ENCODE assay signal across 8 mouse cellular contexts in genomic region chr9:89704265-89705196, GRCm38 (mm10). TPM values are rescaled to one million over a fixed set of nuclear protein-coding genes. Genes with fewer than 3 reads are reported as not detected.
DNase-seq lines count a peak whose midpoint lies in the region; ATAC-seq and TF ChIP-seq lines count a peak whose summit lies in the region.

Tmed3 (minus strand) TSS chr9:89705068.

- WGBS in forebrain, embryonic 10.5 days: 2% methylated on average over 52 of the region's 52 CpGs
- 2% methylated on average over 52 of the region's 52 CpGs for WGBS in heart, embryonic 15.5 days
- 1% methylated on average over 52 of the region's 52 CpGs for WGBS in liver, embryonic 14.5 days (ENCODE audit: insufficient replicate concordance)
- whole genome bisulfite sequencing in neural tube, embryonic 11.5 days: 2% methylated on average over 51 of the region's 52 CpGs
- 2% methylated on average over 52 of the region's 52 CpGs for WGBS in stomach, postnatal 0 days

- H3K27ac ChIP-seq in forebrain, embryonic 10.5 days: peak within 1 kb of the TSS; percentile 89
- H3K27ac ChIP-seq in heart, embryonic 15.5 days: peak within 1 kb of the TSS; percentile 83
- peak within 1 kb of the TSS; percentile 21 for H3K27ac ChIP-seq in liver, embryonic 14.5 days
- H3K27ac ChIP-seq in neural tube, embryonic 11.5 days (ENCODE audit: low read depth, low read length): peak within 1 kb of the TSS; percentile 83
- peak within 1 kb of the TSS; percentile 78 for H3K27ac ChIP-seq in stomach, postnatal 0 days (replicated peaks)

- H3K4me3 ChIP-seq in forebrain, embryonic 10.5 days: peak within 1 kb of the TSS; percentile 58
- H3K4me3 ChIP-seq in heart, embryonic 15.5 days: peak within 1 kb of the TSS; percentile 61
- peak within 1 kb of the TSS; percentile 67 to 76 for H3K4me3 ChIP-seq in liver, embryonic 14.5 days (ENCODE audit: insufficient read depth in 1 of 2, low read depth in 2 of 2, low read length in 2 of 2)
- H3K4me3 ChIP-seq in neural tube, embryonic 11.5 days (ENCODE audit: low read depth, low read length): peak within 1 kb of the TSS; percentile 57
- peak within 1 kb of the TSS; percentile 65 for H3K4me3 ChIP-seq in stomach, postnatal 0 days (ENCODE audit: low read depth, low read length)

- H3K9ac ChIP-seq in heart, embryonic 15.5 days: peak within 1 kb of the TSS; percentile 71
- peak within 1 kb of the TSS; percentile 78 for H3K9ac ChIP-seq in liver, embryonic 14.5 days (replicated peaks)
- H3K9ac ChIP-seq in neural tube, embryonic 11.5 days (ENCODE audit: low read length): peak within 1 kb of the TSS; percentile 80
- H3K9ac ChIP-seq in stomach, postnatal 0 days (ENCODE audit: low read length): peak within 1 kb of the TSS; percentile 82

- ATAC-seq in heart, embryonic 15.5 days (replicated peaks; ENCODE audit: insufficient number of reproducible peaks, insufficient read depth, low FRiP score, low read depth): peak; percentile 99
- peak; percentile 98 for ATAC-seq in liver, embryonic 14.5 days (ENCODE audit: insufficient read depth)
- ATAC-seq in neural tube, embryonic 11.5 days (ENCODE audit: insufficient read depth, low FRiP score, low TSS enrichment): peak; percentile 98
- ATAC-seq in stomach, postnatal 0 days (ENCODE audit: low FRiP score, low TSS enrichment): peak; percentile 99

- H3K9me3 ChIP-seq in forebrain, embryonic 10.5 days: no peaks in the 10 kb centered on the region
- no peaks in the 10 kb centered on the region for H3K9me3 ChIP-seq in heart, embryonic 15.5 days (replicated peaks)
- no peaks in the 10 kb centered on the region for H3K9me3 ChIP-seq in liver, embryonic 14.5 days (ENCODE audit: control insufficient read depth, low read length)
- no peaks in the 10 kb centered on the region for H3K9me3 ChIP-seq in neural tube, embryonic 11.5 days (ENCODE audit: control insufficient read depth, low read length)
- H3K9me3 ChIP-seq in stomach, postnatal 0 days (ENCODE audit: control insufficient read depth, low read length): no peaks in the 10 kb centered on the region

- peaks cover 23% of the 10 kb centered on the region for H3K36me3 ChIP-seq in forebrain, embryonic 10.5 days (replicated peaks)
- peaks cover 14% of the 10 kb centered on the region; the same call in 1 of the 2 replicates for H3K36me3 ChIP-seq in heart, embryonic 15.5 days
- H3K36me3 ChIP-seq in liver, embryonic 14.5 days (replicated peaks; ENCODE audit: control insufficient read depth, insufficient read depth, low read depth): no peaks in the 10 kb centered on the region
- H3K36me3 ChIP-seq in neural tube, embryonic 11.5 days (ENCODE audit: control insufficient read depth, insufficient read depth, low read length): no peaks in the 10 kb centered on the region
- H3K36me3 ChIP-seq in stomach, postnatal 0 days (ENCODE audit: control insufficient read depth, insufficient read depth, low read length): peaks cover 8% of the 10 kb centered on the region

- peak; percentile 47 for TF ChIP-seq CTCF in liver, embryonic 14.5 days (IDR thresholded peaks at IDR 0.05; ENCODE audit: low read depth)
- peak; percentile 52 for TF ChIP-seq CTCF in stomach, postnatal 0 days (IDR thresholded peaks at IDR 0.05; ENCODE audit: low read depth)

- DNase-seq in CD8-positive naive resting alpha-beta T cell, adult 2 months (ENCODE audit: low read depth in 2 of 2, low spot score in 2 of 2): peak; percentile 85 to 89
- DNase-seq in c-Kit-positive CD71-negative TER-119-negative erythroid progenitor cells, embryonic 14.5 days (ENCODE audit: low read depth): peak; percentile 74
- peak; percentile 86 for DNase-seq in forebrain, embryonic 10.5 days (ENCODE audit: extremely low spot score, low spot score)
- DNase-seq in kidney, postnatal 25 days: peak; percentile 88 to 94
- DNase-seq in liver, embryonic 14.5 days (ENCODE audit: low read depth in 3 of 3, low spot score in 3 of 3): peak; percentile 70 to 73 (median 72)
- peak; percentile 93 for DNase-seq in neural tube, embryonic 11.5 days (ENCODE audit: low spot score)
- DNase-seq in stomach, postnatal 0 days (ENCODE audit: low spot score): peak; percentile 91

- H3K27me3 ChIP-seq in forebrain, embryonic 10.5 days (ENCODE audit: poor library complexity, severe bottlenecking): no peaks in the 10 kb centered on the region
- no peaks in the 10 kb centered on the region for H3K27me3 ChIP-seq in heart, embryonic 15.5 days
- H3K27me3 ChIP-seq in liver, embryonic 14.5 days (ENCODE audit: control insufficient read depth, insufficient read depth, low read length): no peaks in the 10 kb centered on the region
- H3K27me3 ChIP-seq in neural tube, embryonic 11.5 days (ENCODE audit: control insufficient read depth, insufficient read depth, low read length): no peaks in the 10 kb centered on the region
- no peaks in the 10 kb centered on the region for H3K27me3 ChIP-seq in stomach, postnatal 0 days (ENCODE audit: control insufficient read depth, insufficient read depth, low read length)

- peak within 1 kb of the TSS; percentile 95 for H3K4me2 ChIP-seq in heart, embryonic 15.5 days
- peak within 1 kb of the TSS; percentile 89 for H3K4me2 ChIP-seq in liver, embryonic 14.5 days (ENCODE audit: low read depth)
- peak within 1 kb of the TSS; percentile 93 for H3K4me2 ChIP-seq in neural tube, embryonic 11.5 days (ENCODE audit: low read depth)
- H3K4me2 ChIP-seq in stomach, postnatal 0 days (replicated peaks; ENCODE audit: low read depth): peak within 1 kb of the TSS; percentile 94

- TF ChIP-seq EP300 in liver, embryonic 14.5 days (IDR thresholded peaks at IDR 0.05; ENCODE audit: low read depth): no peak
- no peak for TF ChIP-seq EP300 in stomach, postnatal 0 days (optimal IDR thresholded peaks at IDR 0.05)

- peaks cover 17% of the 10 kb centered on the region for H3K4me1 ChIP-seq in forebrain, embryonic 10.5 days
- no peaks in the 10 kb centered on the region for H3K4me1 ChIP-seq in heart, embryonic 15.5 days (replicated peaks)
- peaks cover 2 to 9% of the 10 kb centered on the region in 2 experiments; a peak in 3 of 4 replicates for H3K4me1 ChIP-seq in liver, embryonic 14.5 days (replicated peaks; ENCODE audit: control insufficient read depth in 2 of 2, insufficient read depth in 2 of 2, low read length in 1 of 2)
- peaks cover 6% of the 10 kb centered on the region for H3K4me1 ChIP-seq in neural tube, embryonic 11.5 days (ENCODE audit: control insufficient read depth, insufficient read depth, low read length)
- H3K4me1 ChIP-seq in stomach, postnatal 0 days (replicated peaks; ENCODE audit: control insufficient read depth, insufficient read depth): 0 out of 2 replicates have a peak, but pooled peaks cover 2% of the 10 kb centered on the region

RNA-seq across cellular contexts. Expression of gene Tmed3, which starts in this region (rescaled TPM):
- polyA plus RNA-seq in forebrain, embryonic 10.5 days (2016; fragmentation: Nextera tagmentation; extraction: Ambion mirVana): 45.3 and 45.4 TPM in 2 replicates
- polyA plus RNA-seq in heart, embryonic 15.5 days (2015; fragmentation: Nextera tagmentation; extraction: Ambion mirVana): 65.0 and 88.8 TPM in 2 replicates
- polyA plus RNA-seq in liver, embryonic 14.5 days (2012; rRNA removed): 20.7 and 21.5 TPM in 2 replicates
- polyA plus RNA-seq in liver, embryonic 14.5 days (2014; fragmentation: Nextera tagmentation; extraction: Ambion mirVana): 39.1 and 39.4 TPM in 2 replicates
- polyA plus RNA-seq in neural tube, embryonic 11.5 days (2014; fragmentation: Nextera tagmentation; extraction: Ambion mirVana): 44.6 and 44.7 TPM in 2 replicates
- polyA plus RNA-seq in stomach, postnatal 0 days (2015; fragmentation: Nextera tagmentation; extraction: Ambion mirVana): 162 and 170 TPM in 2 replicates

Comparison
In these comparisons a context has a peak if more than half of its experiments do, and no peak if none do; other contexts are left out.
1. Peak in every context shown above with its lines: DNase-seq, ATAC-seq, H3K4me3 ChIP-seq and H3K27ac ChIP-seq.
2. H3K27ac ChIP-seq: peak in every context shown above with its lines; median percentile 89 in forebrain, embryonic 10.5 days; 83 in heart, embryonic 15.5 days; 83 in neural tube, embryonic 11.5 days; 78 in stomach, postnatal 0 days; 21 in liver, embryonic 14.5 days.